Mouse (Mus musculus): ENCODE data around the gene Emilin1. TPM values are rescaled to one million over a fixed set of nuclear protein-coding genes. Genes with fewer than 3 reads are reported as not detected.

The Emilin1 gene
- total RNA-seq, 2 experiments from 2014 or later = 2.5 to 3.4 TPM

DNA sequence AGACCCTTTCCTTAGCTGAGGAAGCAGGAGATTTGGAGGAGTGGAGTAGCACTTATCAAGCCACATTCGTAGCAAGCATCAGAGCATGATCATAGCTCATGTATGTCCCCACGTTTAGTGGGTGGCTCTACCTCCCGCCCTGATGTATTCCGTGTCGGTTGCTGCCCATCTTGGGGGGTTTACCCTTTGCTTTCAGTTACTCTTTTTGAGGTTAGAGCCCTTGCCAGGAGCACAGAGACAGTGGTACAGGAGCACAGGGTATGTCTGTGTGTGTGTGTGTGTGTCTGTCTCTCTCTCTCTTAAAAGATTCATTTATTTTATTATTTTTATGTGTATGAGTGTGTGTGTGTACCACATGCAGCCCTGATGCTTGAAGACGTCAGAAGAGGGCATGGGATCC, 9.9 kb downstream of the Emilin1 start:
- no peak for DNase-seq (ENCODE audit: extremely low spot score in 1 of 2, low spot score in 1 of 2)

DNA sequence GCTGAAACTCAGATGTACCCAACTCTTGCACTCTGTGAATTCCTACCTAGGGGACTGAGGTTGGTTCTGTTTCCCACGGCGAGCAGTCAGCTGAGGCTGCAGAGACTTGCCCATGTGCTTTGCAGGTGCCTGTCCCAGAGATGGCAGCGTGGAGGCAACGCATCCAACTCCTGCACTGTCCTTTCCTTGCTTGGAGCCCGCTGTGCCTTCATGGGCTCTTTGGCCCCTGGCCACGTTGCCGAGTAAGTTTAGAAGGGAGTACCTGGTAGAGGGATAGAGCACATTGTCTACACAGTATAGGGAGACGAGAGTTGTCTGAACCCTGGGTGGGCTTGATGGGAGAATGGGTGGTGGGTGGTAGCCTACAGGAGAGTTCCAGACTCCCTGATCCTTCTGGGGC, 11.4 kb downstream of the Emilin1 start:
- DNase-seq (ENCODE audit: extremely low spot score in 1 of 2, low spot score in 1 of 2) = no peak

DNA sequence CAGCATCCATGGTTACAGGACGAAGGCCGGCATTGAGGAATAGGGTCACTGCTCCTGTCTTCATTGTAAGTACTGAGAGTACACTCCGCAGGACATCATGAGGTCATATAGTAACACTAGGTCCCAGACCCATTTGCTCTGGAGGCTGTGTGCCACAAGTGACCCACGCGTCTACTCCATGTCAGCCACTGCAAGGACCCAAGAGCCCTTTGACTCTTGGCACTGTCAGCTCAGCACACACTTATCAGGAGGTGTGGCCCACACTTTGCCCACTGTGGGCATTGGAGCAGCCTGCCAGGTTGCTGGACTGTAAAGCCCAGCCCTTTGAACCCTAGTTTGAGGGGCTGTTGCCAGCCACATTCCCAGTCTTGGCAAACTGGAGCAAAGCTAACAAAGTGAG, 12.0 kb downstream of the Emilin1 start:
- DNase-seq (ENCODE audit: extremely low spot score in 1 of 2, low spot score in 1 of 2) = no peak

DNA sequence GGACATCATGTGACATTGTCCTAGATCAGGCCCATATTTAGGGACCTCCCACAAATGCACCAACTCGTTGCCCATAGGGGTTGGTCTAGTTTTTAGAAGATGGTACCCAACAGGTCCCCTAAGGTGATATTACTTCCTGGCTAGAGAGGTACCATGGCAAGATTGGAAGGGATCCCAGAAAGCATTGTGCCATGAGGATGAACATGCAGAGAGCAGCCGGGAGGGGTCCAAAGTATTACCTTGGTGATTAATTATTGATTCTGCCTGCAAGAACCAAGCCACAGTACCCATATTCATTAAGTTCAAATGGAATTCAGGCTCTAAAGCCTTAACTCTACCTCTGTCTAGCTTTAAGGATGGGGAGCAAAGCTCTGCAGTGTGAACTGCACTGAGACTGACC, 12.9 kb downstream of the Emilin1 start:
- DNase-seq (ENCODE audit: extremely low spot score in 1 of 2, low spot score in 1 of 2) = no peak

DNA sequence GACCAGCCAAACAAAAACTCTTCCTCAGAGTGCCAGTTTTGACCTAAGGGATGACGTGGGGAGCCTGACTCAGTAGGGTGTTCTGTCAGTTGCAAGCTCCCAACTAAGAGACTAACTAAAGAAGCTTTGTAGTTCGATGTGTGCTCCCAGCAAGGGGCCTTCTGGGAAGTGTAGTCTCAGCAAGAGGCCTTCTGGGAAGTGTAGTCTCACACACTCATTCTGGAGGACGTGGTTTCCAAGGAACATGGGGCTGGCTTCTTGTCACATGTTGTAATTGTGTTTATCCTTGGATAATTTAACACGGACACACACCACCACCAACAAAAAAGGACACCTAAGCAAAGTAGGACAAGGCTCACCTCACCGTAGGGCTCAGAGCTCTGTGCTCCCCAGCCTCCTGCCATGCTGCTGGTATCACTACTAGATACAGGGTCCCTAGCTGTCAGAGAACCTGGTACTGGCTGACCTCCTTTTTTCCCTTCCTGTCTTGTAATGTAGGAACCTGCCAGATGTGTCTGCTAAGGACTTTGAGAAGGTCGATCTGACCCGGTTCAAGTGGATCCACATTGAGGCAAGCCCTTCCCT, 14.8 kb downstream of the Emilin1 start:
- DNase-seq (ENCODE audit: extremely low spot score in 1 of 2, low spot score in 1 of 2) = no peak

DNA sequence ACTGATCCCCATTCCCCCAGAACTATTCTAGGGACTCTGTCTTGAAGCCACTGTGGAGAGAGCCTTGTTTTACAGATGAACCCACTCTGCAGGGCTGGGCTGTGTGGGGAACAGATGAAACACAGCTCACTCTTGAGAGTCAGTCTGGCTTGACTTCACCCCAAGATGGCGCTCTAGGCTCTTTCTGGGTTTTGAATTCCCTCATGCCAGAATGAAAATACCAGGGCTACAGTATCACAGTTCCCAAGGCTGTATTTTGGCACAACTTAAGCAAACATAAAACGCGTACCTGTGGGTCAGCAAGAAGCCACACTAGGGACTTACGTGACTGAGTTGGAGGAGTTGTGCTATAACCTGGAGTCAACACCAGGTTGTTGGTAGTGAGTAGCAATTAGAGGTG, 16.9 kb downstream of the Emilin1 start:
- DNase-seq (ENCODE audit: extremely low spot score in 1 of 2, low spot score in 1 of 2) = peak; percentile 66 to 90

DNA sequence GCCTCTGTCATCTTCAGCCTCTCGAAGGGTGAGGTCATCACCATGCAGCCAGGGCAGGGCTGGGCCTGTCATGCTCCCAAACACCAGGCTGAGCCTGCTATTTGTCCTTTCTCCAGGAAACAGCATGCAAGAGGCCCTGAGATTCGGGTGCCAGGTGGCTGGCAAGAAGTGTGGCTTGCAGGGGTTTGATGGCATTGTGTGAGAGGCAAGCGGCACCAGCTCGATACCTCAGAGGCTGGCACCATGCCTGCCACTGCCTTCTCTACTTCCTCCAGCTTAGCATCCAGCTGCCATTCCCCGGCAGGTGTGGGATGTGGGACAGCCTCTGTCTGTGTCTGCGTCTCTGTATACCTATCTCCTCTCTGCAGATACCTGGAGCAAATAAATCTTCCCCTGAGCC, 17.6 kb downstream of the Emilin1 start:
- DNase-seq (ENCODE audit: extremely low spot score in 1 of 2, low spot score in 1 of 2) = no peak

DNA sequence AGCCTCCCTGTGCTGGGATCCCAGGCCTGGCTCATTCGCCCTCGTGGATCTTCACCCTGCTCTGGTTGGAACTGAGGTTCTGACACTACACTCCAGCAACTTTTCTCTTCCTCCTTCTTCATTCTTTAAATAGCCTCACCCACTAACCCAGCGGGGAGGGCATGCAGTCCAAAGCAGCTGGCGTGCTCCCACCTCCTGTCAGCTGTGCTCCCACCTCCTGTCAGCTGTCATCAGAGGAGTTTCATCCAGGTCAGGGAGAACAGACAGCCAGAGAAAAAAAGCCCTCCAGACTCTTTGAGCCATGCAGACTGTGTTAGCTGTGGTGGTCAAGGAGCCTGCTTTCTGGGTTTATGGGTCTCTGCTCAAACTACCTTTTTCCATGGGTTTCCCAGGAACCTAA, 18.2 kb downstream of the Emilin1 start:
- DNase-seq (ENCODE audit: extremely low spot score in 1 of 2, low spot score in 1 of 2) = no peak

DNA sequence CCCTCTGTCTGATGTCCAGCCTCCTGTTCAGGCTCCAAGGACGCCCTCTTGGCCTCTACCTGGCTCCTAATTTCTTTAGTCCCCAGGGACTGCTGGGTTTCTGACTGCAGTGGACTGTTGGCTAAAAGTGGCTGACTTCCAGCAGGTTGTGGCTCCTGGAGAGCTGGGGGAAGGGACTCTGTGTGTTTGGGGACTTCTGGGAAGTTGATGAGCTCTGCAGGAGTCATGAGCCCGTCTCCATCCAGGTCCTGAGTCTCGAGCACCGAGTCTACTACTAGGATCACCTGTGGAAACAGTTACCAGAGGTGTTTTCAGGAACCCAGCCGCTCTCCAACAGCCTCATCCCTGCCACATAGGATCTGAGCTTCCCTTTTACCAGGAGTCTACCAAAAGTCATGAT, 20.5 kb downstream of the Emilin1 start:
- DNase-seq (ENCODE audit: extremely low spot score in 1 of 2, low spot score in 1 of 2) = no peak

DNA sequence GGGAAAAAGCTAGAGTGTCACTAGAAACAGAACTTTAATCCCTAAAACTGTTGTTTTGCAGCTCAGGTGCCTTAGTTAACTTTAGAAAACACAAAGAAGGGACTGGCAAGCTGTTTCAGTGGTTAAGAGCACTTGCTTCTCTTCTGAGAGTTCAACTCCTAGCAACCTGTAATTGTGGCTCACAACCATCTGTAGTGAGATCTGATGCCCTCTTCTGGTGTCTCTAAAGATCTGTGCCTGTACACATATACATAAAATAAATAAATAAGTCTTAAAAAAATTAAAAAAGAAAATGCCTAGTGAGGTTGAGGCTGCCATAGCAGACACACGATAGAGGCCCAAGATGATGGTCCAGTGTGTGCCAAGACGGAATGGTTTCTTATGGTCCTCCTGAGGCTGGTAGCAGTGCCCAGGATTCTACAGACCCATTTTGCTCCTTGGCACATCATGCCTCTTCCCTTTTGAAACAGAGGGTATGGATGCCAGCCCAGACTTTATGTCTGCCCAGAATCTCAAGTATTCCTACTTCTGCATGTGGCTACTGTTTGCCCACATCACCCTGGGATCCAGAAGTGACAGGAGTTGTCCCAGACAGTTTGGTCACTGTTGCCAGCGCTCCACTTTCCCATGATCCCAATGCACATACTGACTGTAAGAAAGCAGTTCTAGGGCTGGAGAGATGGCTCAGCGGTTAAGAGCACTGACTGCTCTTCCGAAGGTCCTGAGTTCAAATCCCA, 21.7 kb downstream of the Emilin1 start:
- no peak for DNase-seq (ENCODE audit: extremely low spot score in 1 of 2, low spot score in 1 of 2)

DNA sequence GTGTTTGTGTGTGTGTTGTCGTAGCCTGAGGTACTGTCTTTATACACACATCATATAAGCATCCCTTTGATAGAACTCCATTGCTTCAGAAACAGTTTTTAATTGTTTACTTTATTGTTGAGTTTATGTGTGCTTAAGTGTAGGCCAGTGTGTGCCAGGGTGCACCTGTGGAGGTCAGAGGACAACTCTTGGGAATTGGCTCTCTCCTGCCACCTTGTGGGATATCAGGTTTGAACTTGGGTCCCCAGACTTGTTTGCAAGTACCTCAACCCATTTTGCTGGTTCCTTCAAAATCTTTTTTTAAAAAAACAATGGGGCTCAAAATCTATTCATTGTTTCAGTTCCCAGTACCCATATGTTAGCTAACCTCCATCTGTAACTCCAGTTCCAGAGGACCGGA, 29.8 kb downstream of the Emilin1 start:
- no peak for DNase-seq (ENCODE audit: extremely low spot score in 1 of 2, low spot score in 1 of 2)

DNA sequence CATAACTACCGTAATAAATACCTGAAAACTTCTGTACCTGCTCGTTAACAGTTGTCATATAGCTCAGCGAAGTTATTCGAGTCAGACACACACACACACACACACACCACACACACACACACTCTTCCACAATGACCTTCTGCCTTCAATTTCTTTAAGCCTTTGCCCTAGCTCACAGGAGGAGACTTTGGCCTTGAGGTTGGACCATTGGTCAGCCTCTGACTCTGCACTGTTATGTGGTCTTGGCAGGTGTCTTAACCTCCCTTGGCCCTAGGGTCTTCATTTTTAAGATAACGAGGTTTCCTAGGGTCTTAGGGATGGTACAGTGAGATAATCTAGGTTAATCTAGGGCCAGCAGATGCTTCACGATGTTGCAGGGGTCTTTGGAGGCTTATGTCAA, 31.1 kb downstream of the Emilin1 start:
- DNase-seq (ENCODE audit: extremely low spot score in 1 of 2, low spot score in 1 of 2) = no peak

DNA sequence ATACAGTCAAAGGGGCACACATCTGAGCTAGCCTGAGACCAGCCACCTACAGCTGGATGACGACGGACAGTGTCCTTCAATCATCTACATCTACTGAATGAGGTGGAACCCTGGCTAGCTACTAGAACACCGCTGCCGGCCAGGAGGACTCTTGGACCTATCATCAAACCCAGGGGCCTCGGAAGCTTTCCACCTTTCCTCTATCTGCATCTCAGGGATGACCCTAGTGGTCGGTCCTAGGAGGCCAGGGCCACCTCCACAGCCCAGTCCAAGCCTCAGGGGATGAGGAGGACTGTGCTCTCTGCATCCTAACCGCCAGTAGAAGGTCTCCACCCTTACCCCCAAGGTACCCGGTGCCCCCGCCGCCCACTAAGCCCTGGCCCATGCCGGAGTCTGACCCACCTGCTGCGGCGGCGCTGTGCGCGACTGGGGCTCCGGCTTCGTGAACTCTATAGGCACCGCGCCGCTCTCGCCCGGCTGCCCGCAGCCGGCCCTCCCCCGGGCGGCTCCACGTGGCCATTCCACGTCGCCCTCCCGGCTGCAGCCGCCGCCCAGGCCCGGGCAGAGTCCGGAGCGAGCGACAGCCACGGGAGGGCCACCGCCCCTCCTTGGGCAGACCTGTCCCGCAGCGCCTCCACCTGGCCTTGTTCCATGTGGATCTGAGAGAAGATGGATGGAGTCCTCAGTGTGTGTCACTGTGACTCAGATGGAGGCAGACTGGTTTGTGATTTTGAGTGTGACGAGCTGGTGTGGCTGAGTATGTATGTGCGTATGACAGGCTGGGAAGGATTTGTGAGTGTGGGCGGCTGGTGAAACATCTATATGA, 32.0 kb downstream of the Emilin1 start, which contains the start of gene Cgref1:
Gene Cgref1 (minus strand): TSS at position 636 of the 826 bp plus-strand sequence.
- peak; percentile 53 to 54 for DNase-seq (ENCODE audit: extremely low spot score in 1 of 2, low spot score in 1 of 2)

DNA sequence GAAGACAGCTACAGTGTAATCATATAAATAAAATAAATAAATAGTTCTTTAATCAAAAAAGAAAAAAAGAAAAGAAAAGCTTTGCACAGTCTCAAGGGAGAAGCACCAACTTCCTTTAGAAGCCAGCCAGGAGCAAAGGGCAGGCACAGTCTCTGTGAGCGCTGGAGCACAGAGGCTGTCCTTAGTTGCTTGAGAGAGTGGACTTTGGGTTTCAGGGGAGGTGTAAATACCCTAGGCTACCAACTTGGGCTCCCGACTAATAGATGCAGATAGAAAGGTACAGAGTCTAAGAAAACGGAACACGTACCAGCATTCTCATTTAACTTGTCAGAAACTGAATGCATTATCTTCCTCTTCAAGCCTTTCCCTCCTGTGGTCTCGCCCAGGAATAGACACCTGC, 35.4 kb downstream of the Emilin1 start:
- no peak for DNase-seq (ENCODE audit: extremely low spot score in 1 of 2, low spot score in 1 of 2)

DNA sequence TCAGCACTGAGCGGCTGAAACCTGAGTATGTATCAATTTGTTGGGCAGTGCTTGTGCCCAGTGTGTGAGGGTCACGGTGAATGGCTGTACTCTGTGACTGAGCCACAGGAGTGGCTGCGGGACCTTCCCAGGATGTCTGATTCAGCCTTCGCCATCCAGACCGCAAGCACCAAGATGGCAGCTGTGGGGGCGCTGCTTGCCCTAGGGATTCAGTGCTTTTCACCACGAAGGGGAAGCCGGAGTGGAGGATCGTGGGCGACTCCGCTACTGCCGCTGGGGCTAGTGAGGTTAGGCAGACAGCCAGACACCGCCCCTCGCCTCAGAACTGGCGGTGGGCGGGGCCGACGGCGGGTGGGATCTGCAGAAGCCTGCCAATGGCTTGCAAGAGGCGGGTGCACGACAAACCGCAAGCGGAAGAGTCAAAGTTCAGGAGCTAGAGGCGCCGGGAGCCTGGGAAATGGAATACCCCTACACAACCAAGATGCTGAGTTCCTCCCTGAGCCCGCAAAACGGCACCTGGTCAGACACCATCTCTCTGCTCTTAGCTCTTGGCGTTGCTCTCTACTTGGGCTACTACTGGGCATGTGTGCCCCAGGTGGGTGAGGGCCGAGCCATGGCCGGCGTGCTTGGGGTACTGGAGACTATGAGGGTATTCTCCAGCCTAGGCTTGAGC, 36.6 kb downstream of the Emilin1 start:
- DNase-seq (ENCODE audit: extremely low spot score in 1 of 2, low spot score in 1 of 2) = peak; percentile 80 to 85

DNA sequence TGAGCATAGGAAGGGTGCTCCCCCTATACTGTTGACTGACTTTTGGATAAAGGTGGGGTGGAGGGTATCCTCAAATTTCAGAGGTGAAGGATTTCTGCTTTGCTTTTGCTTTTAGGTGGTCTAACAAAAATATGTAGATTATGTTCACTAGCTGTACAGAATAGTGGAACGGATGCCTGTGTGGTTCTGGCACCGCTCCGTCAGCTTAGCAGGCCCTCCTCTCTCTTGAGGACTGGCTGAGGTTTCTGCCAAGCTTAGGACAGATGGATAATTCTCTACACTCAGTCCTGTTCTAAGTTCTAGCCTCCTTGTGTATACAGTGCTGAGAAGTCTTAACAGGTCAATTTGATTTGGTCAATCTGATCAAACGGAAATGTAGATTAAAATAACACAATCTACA, 37.2 kb downstream of the Emilin1 start:
- DNase-seq (ENCODE audit: extremely low spot score in 1 of 2, low spot score in 1 of 2) = no peak

DNA sequence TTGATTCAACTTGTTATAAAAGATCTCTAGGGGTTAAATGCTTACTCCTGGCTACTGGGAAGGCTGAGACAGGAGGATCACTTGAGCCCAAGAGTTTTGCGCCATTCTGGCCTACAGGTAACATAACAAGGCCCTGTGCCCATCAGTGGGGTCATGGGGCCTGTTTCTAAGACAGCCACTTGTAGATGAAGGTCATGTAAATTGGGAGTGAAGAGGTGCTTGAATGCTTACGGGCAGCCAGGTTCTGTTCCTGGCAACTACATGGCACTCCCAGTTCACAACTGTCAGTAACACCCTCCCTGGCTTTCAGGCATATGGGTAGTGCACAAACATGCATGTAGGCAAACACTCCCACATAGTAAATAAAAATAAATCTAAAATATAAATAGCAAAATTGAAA, 37.7 kb downstream of the Emilin1 start:
- DNase-seq (ENCODE audit: extremely low spot score in 1 of 2, low spot score in 1 of 2) = no peak

DNA sequence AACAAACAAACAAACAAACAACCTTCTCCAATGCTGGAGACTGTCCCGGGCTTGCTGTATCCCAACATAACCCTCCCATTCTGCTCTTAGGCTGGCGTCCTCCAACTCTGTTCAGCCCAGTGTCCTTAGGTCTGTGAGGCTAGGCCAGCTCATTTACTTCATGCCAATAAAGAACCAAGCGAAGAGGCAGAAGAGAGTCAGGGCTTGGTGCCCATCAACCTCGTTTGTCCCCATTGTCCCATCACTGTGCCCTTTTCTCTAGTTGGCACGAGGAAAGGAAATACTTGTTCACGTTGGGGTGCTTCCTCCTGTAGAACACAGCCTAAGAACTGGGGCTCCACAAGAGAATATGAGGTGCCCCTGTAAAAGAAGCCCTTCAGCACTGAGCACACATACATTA, 38.5 kb downstream of the Emilin1 start:
- DNase-seq (ENCODE audit: extremely low spot score in 1 of 2, low spot score in 1 of 2) = no peak

DNA sequence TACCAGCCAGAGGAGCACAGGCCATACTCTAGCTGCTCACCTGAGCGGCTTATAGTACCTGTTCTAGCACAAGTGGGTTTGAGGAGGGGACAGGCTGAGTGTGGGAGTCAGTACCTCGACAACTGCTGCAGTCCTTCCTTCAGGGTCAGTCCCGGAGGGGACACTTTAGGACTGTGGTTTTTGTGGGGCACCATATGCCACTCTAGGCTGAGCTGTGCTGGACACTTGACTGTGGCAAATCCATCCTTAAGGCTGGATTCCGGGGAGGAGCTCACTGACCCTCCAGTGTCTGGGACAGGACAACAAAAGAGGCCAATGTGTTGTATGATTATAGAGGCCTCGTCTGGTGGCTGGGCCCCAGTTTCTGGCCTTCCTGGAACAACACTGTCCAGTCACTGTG, 39.3 kb downstream of the Emilin1 start:
- no peak for DNase-seq (ENCODE audit: extremely low spot score in 1 of 2, low spot score in 1 of 2)

DNA sequence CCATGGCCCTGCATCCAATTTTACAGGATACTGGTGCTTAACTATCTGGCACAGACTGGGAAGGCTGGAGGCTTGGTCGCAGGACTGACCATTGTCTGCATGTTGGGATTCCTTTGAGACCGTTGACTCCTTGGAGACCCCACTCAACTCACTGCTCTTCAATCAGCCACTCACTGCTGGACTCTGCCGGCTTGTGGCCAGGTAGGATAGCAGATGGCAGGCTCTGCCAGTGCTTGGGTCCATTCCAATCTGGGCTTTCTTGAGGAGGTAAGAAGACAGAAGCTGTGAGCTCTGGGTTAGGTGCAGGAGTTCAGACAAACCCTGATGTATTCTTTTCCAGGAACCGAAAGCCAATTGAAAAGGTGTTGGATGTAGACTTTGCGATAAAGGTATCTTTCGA, 40.9 kb downstream of the Emilin1 start:
- DNase-seq (ENCODE audit: extremely low spot score in 1 of 2, low spot score in 1 of 2) = no peak

DNA sequence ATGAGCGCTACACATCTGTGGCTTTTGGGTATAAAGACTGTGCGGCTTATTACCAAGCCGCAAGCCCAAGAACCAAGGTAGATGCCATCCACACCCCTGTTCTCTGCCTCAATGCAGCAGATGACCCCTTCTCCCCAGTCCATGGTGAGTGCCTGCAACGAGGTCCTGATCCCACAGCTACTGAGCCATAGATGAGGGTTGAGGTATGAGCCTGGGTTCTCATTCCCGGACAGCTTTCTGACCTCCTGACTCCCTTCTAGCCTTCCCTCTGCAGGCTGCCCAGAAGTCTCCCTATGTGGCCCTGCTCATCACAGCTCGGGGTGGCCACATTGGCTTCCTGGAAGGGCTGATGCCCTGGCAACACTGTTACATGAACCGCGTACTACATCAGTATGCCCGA, 41.4 kb downstream of the Emilin1 start:
- DNase-seq (ENCODE audit: extremely low spot score in 1 of 2, low spot score in 1 of 2) = no peak
